Mouse (Mus musculus) cerebellum, adult 9-10 months (tissue): ENCODE measurements around the gene Scgb2b3.

ENCODE experiments used
- DNase-seq: peaks from one replicate; pipeline ENCODE4 v3.0.0; 2022

The Scgb2b3 gene

GRCm38 (mm10) chr7:31362022-31362560 lies at the start of gene Scgb2b3:
TSS of gene Scgb2b3 (minus strand) at chr7:31362072.
- no peak for DNase-seq

GRCm38 (mm10) chr7:31375292-31375691 lies 13.4 kb upstream of the Scgb2b3 start, which contains the start of gene Scgb1b3:
TSS of gene Scgb1b3 (plus strand) at chr7:31375592.
- DNase-seq = no peak
